Mouse (Mus musculus) embryonic fibroblast, embryonic 13.5 days (primary cell): ENCODE results near the gene Pard3b.

Source experiments
- CTCF ChIP-seq: IDR thresholded peaks from 2 replicates; pipeline ENCODE4 v1.5.1; 2011; ENCODE audit warnings: mild to moderate bottlenecking, control low read depth, low read length, moderate library complexity, borderline replicate concordance; ENCODE audit not compliant: insufficient read depth
- POLR2A ChIP-seq: IDR thresholded peaks from 2 replicates; pipeline ENCODE4 v1.6.1; 2011; ENCODE audit warnings: low read depth, mild to moderate bottlenecking, control low read depth, low read length, moderate library complexity

DNA sequence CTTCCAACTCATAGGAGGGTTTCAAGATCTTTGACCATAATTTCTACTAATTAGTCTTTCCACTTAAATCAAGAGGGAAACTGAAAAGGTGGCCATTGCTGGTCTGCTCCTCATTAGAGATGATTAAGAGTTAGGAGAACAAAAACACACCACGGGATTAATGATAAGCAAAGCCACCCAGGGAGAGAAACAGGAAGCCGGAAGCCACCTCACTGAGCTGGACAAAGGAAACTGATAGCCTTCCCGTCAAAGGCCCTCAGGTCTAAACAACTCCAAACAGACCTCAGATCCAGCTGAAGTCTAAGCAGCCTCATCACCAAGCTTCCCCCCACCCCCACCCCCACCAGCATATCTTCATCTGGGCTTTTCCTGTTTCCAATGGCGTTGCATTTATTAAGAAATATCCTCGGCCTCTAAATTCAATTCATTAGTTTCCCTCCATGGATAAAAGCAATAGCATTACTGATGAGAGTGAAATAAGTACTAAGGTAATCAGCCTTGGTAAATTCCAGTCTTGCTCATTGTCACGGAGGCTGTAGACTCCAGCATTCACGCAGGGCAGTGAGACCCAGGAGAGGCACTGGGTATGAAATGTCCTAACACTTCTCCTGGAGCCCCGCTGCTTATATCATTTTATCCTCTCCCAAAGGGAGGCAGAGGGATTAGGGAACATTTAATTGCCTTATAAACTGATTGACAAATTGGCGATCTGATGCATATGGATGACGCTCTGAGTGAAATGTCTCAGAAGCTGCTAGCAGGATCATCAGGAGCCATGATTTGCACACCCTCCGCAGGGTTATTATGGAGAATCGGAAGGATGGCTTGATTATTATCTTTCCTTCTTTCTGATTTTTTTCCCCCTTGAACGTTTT is 925.9 kb downstream of the Pard3b start:
- no peak for TF ChIP-seq CTCF
- no peak for TF ChIP-seq POLR2A
